In genomic region chr5:127300597-127301254, GRCm38 (mm10) we compare ENCODE assay signal across 8 mouse cellular contexts. TPM values are rescaled to one million over a fixed set of nuclear protein-coding genes. Genes with fewer than 3 reads are reported as not detected.
A peak's percentile ranks its signal among the peaks of the same experiment; 100 is the strongest.
DNase-seq lines count a peak whose midpoint lies in the region; ATAC-seq and TF ChIP-seq lines count a peak whose summit lies in the region.

No protein-coding gene starts in this region.

- peak; percentile 32 for DNase-seq in heart, postnatal 4 days
- no peak for DNase-seq in heart, adult 9 months (ENCODE audit: low spot score in 2 of 2)
- peak; percentile 56 to 69 for DNase-seq in urinary bladder, postnatal 4 days (ENCODE audit: low spot score in 2 of 2)
- no peak for DNase-seq in urinary bladder, adult 2 months (ENCODE audit: low spot score)
- DNase-seq in gastrocnemius, adult 18-20 months (ENCODE audit: low spot score) = no peak
- no peak for DNase-seq in stomach, postnatal 0 days (ENCODE audit: low spot score)
- no peak for DNase-seq in thymus, postnatal 36 days

- no peak for TF ChIP-seq EP300 in stomach, postnatal 0 days (optimal IDR thresholded peaks at IDR 0.05)

- H3K36me3 ChIP-seq in limb, embryonic 13.5 days = no peaks in the 10 kb centered on the region
- no peaks in the 10 kb centered on the region for H3K36me3 ChIP-seq in stomach, postnatal 0 days (ENCODE audit: control insufficient read depth, insufficient read depth, low read length)

- WGBS in limb, embryonic 13.5 days = 61% methylated on average over 8 of the region's 8 CpGs
- 53% methylated on average over 8 of the region's 8 CpGs for WGBS in stomach, postnatal 0 days

- no peaks in the 10 kb centered on the region for H3K27me3 ChIP-seq in limb, embryonic 13.5 days
- H3K27me3 ChIP-seq in stomach, postnatal 0 days (ENCODE audit: control insufficient read depth, insufficient read depth, low read length) = no peaks in the 10 kb centered on the region

- no peaks in the 10 kb centered on the region for H3K9me3 ChIP-seq in limb, embryonic 13.5 days
- H3K9me3 ChIP-seq in stomach, postnatal 0 days (ENCODE audit: control insufficient read depth, low read length) = no peaks in the 10 kb centered on the region

- peaks cover 51% of the 10 kb centered on the region for H3K4me1 ChIP-seq in limb, embryonic 13.5 days
- H3K4me1 ChIP-seq in stomach, postnatal 0 days (replicated peaks; ENCODE audit: control insufficient read depth, insufficient read depth) = no peaks in the 10 kb centered on the region

- peak overlapping the region; percentile 28; the same call in 1 of the 2 replicates for H3K27ac ChIP-seq in limb, embryonic 13.5 days
- H3K27ac ChIP-seq in stomach, postnatal 0 days (replicated peaks) = no peak overlapping the region

- no peak for TF ChIP-seq CTCF in stomach, postnatal 0 days (IDR thresholded peaks at IDR 0.05; ENCODE audit: low read depth)

- no peak overlapping the region for H3K4me3 ChIP-seq in limb, embryonic 13.5 days
- H3K4me3 ChIP-seq in stomach, postnatal 0 days (ENCODE audit: low read depth, low read length) = no peak overlapping the region

- no peak overlapping the region for H3K4me2 ChIP-seq in limb, embryonic 13.5 days (replicated peaks)
- no peak overlapping the region for H3K4me2 ChIP-seq in stomach, postnatal 0 days (replicated peaks; ENCODE audit: low read depth)

- no peak overlapping the region for H3K9ac ChIP-seq in limb, embryonic 13.5 days
- H3K9ac ChIP-seq in stomach, postnatal 0 days (ENCODE audit: low read length) = no peak overlapping the region

- ATAC-seq in limb, embryonic 13.5 days (ENCODE audit: low FRiP score, low read depth) = no peak
- no peak for ATAC-seq in stomach, postnatal 0 days (ENCODE audit: low FRiP score, low TSS enrichment)

RNA-seq across cellular contexts. Expression of gene Tmem132c, which starts 59.1 kb away (rescaled TPM):
- under 1 TPM; 0.47 to 0.52 TPM for total RNA-seq in heart, postnatal 4 days (2021)
- polyA plus RNA-seq in urinary bladder, adult 2 months (2012; rRNA removed) = 0.81 and 0.96 TPM in 2 replicates
- 35.6 and 37.5 TPM in 2 replicates for polyA plus RNA-seq in limb, embryonic 13.5 days (2015; fragmentation: Nextera tagmentation; extraction: Ambion mirVana)
- under 1 TPM; 0.28 to 0.41 TPM for total RNA-seq in gastrocnemius, adult 18-20 months (2021)
- 1.7 and 2.5 TPM in 2 replicates for polyA plus RNA-seq in stomach, postnatal 0 days (2015; fragmentation: Nextera tagmentation; extraction: Ambion mirVana)

Comparison
In these comparisons a context has a peak if more than half of its experiments do, and no peak if none do; other contexts are left out.
1. DNase-seq: peak in heart, postnatal 4 days (single experiment) and urinary bladder, postnatal 4 days (2 of 2); none in heart, adult 9 months (0 of 2), urinary bladder, adult 2 months (single experiment), gastrocnemius, adult 18-20 months (single experiment), stomach, postnatal 0 days (single experiment) and thymus, postnatal 36 days (0 of 2).
2. RNA of gene Tmem132c, which starts 59.1 kb away (polyA plus RNA-seq): 35.6 to 37.5 TPM in limb, embryonic 13.5 days; 1.7 to 2.5 TPM in stomach, postnatal 0 days and 0.81 to 0.96 TPM in urinary bladder, adult 2 months; every median in the first group is over 10 times any median in the second.